Mouse (Mus musculus) right cerebral cortex, postnatal 36 days (tissue): ENCODE measurements around the gene Sugp1.
"Not testable (repeated sequence)": the region's sequence is repeated elsewhere in the genome, so short reads cannot be mapped to it uniquely, and the experiment has no call there.

Experiments
- DNase-seq, 2 experiments: peaks; one replicate each; pipeline ENCODE4 v3.0.0; 2022; ENCODE audit warnings: low spot score in 2 of 2, mixed read lengths in 1 of 2

Gene Sugp1

GRCm38 (mm10) chr8:70042583-70043455 lies at the start of gene Sugp1, which contains the start of gene Mau2:
Gene Sugp1 (plus strand): TSS chr8:70042813.
Gene Mau2 (minus strand): TSS chr8:70042734.
- DNase-seq, result peak; percentile 89

DNA sequence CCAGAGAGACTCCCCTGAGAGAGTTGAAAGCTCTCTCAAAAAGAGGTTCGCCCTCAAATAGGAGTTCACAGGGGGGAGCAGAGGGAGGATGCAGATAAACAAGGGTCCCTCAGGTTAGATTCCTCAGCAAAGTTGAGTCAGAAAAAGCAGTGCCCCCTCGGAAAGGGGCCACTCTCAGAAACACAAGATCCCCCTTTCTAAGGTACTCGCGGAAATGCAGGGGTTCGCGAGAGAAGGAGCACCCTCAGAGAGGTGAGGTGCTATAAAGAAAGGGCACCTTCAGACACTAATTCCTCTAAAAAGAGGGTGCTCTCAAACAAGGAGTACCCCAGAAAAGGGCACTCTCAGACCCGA lies 47.2 kb upstream of the Sugp1 start:
- DNase-seq, result no peak

DNA sequence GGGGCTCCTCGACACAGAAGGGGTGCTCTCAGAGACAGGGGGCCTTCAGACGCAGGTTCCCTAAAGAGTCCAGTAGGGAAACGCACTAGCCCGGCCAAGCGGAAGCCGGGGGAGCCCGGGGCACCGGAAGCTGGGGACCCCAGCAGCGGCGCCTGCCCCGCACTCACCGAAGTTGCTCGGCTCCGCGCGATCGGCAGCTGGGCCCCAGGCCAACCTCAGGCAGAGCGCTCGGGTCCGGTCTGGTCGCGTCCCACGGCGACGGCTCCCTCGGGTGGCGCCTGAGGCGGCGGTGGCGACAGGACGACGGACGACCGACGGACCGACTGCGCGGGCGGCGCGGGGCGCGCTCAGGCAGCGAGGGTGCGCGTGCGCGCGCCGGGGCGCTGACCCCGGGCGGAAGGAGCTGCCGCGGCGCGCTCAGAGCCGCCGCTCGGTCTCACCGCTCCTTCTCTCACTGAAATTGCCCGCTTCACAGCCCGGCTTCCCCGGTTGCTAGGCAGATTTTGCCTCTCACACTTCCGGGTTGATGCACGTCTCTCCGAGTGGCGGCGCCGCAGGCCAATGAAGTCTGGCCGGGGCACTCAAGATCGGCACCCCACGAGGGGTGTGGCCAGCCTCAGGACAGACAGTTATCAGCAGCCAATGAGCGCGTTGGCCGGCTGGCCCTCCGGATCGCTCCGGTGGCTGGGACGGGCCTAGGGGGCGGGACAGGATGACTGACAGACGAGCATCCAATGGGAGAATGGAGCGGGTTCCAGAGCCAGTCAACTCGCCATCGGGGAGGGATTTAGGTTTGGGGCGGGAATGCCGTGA lies 46.6 kb upstream of the Sugp1 start, which contains the start of gene Gatad2a:
Gatad2a (minus strand) TSS at position 609 of the 813 bp plus-strand sequence.
- peak; percentile 100 for DNase-seq

DNA sequence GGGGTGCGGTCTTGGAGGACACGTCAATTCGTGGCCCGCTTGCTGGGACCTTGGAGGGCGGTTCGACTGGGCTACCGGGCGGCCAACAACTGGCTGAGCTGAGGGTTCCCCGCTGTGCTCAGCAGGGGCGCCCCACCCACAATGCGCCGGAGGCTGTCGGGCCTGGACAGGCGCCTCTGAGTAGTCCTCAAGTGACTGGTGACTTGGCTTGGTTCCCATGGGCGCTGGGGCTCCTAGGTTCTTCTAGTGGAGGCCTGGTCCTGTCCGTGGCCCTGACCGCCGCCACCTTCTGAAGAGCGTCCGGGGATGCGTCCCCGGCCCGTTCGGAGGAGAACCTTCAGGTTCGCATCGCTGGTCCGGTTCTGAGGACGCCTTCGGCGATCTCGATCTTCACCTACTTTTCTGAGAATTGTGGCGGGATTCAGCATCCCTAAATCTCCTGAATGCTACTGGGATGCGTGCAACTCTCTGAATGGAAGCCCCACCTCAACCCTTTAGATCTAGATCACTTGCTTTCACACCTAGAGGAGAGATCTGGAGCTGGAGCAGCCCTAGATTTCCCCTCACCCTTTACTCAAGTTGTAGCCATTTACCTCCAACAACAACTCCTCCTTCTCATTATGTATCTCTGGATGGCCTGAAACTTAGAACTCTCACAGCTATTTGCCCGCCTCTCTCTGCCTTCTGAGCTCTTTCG lies 45.9 kb upstream of the Sugp1 start:
- no peak for DNase-seq

DNA sequence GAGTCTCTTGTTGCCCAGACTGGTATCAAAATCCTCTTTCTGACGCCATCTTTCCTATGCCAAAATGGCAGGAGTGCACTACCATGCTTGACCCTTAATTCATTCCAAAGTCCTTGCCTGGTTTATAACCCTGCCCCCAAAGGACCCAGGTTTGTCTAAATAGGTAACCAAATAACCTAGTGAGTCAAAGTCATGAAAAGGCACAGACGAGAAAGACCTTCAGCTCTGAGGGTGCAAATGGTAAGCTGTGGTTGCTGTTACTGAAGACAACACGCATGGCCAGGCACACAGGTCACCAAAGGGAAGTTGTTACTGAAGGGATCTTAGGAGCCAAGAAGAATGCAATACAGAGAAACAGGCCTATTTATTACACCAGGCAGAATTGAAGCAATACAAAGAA lies 43.9 kb upstream of the Sugp1 start:
- no peak for DNase-seq

- no peak for DNase-seq
Measured at GRCm38 (mm10) chr8:69999236-69999635, 43.4 kb upstream of the Sugp1 start.

DNA sequence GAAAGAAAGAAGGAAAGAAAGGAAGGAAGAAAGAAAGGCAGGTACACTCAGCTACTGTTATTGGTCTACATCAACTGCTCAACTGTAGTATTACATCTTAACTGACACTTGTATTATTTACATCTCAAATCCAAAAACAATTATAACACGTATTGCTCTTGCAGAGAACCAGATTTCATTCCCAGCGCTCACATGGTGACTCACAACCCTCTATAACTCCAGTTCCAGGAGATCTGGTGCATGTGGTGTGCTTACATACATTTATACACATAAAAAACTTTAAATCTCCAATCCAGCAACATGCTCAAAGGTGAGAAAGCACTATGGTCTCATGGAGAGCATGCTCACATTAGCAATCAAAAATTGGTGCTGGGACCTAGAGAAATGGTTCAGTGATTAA lies 42.4 kb upstream of the Sugp1 start:
- no peak for DNase-seq

DNA sequence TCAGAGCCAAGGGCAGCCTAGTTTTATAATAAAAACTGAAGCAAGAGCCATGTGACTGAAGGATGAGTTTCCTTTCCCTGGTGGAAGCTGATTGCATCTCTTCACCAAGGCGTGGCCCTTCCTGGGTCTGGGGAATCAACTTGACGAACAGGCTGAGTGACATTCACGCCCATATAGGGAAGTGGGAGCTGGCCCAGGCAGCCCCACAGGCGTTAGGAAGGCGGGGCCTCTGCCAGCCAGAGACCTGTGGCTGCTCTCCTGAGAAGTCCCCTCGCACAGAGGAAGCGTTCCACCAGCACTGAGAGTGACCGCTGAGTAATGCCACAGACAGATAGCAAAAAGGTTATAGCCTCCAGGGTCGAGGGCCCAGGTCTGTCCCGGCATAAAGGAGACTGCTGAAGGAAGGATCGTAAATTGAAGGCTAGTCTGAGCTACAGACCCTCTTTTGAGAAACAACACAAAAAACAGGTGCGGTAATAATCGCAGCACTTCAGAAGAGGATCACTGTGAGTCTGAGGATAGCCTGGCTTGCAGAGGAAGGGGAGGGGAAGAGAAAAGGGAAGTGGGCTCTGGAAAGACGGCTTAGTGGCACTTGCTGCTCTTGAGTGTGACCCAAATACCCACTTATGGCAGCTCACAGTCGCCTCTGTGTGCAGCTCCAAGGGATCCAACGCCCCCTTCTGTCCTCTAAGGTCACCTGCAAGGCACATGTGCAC lies 41.3 kb upstream of the Sugp1 start:
- no peak for DNase-seq

DNA sequence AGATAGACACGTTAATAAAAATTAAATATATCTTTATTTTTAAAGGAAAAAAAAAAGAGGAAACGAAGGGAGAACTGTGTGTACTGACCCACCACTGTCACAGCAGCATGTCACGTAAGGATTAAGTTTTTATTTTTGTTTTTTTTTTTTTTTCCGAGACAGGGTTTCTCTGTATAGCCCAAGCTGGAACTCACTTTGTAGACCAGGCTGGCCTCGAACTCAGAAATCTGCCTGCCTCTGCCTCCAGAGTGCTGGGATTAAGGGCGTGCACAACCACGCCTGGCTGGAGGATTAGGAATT lies 40.8 kb upstream of the Sugp1 start:
- not testable (repeated sequence) for DNase-seq

- DNase-seq, result no peak
Measured at GRCm38 (mm10) chr8:70003204-70003657, 39.4 kb upstream of the Sugp1 start.

GRCm38 (mm10) chr8:70004345-70004744 lies 38.3 kb upstream of the Sugp1 start:
- DNase-seq, result no peak

GRCm38 (mm10) chr8:70005178-70005577 lies 37.4 kb upstream of the Sugp1 start:
- DNase-seq, result no peak

GRCm38 (mm10) chr8:70010796-70011195 lies 31.8 kb upstream of the Sugp1 start:
- DNase-seq, result not testable (repeated sequence)

DNA sequence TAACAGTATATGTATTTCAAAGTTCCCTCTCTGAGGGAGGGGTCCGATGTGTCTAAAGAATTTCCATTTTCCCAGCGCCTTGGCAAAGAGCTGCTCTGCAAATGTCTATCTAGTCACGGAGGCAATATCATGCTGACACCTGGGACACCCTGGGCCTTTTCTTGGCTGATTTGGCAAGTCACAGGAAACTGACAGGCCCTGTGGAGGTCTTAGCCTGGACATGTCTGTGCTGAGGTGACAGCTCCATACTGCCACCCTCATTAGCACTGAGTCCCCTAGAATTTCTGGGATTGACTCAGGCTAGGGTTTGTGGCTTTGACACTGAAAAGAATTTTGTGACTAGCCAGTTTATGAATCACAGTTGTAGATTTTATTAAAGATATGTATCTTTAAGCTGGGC lies 30.3 kb upstream of the Sugp1 start:
- DNase-seq, result no peak

DNA sequence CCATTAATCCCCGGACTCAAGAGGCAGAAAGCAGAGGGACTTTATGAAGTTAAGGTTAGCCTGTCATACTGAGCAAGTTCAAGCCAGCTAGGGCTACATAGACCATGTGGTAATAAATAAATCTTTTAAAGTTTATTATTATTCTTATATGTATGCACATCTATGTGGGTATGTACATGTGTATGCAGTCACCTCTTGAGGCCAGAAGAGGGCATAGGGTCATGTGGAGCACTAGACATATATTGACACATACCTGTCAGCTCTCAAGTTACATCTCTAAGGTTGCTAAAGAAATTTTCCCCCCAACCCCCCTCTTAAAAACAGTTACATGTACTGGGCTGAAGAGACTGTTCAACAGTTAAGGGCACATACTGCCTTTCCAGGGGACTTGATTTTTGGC lies 29.9 kb upstream of the Sugp1 start:
- no peak for DNase-seq

DNA sequence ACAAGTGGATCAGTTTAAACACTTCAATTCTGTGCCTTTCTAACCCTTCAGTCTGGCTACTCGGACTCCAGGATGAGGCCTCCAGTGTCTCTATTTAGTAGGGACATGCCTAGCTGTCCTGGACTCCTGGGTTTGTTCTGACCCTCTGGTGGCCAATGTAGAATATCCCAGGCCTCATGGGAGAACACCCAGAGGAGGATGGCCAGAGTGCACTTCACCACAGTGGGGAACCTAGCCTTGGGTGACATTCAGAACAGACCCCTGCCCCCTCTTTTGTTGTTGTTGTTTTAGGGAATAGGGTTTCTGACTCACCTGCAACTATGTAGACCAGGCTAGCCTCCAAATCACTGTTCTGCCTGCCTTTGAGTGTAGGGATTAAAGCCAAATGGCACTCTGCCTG lies 27.6 kb upstream of the Sugp1 start:
- DNase-seq, result no peak

DNA sequence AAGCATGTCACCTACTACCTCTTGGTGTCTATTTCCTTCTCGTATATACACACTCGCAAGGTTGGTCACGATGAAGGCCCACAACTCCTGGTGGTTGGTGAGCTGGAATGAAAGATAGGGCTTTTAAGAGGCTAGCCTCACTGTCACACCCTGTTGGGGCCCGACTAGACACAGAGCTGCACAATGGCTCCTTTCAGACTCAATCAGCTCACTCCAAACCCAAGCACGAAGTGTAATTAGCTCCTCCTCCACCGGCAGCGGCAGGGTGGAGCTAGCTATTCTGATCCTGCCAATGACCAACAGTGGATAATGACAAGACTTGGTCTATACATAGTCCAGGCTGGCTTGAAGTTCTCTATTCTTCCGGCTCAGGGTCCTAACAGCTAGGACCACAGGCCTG lies 19.0 kb upstream of the Sugp1 start:
- DNase-seq, result no peak

DNA sequence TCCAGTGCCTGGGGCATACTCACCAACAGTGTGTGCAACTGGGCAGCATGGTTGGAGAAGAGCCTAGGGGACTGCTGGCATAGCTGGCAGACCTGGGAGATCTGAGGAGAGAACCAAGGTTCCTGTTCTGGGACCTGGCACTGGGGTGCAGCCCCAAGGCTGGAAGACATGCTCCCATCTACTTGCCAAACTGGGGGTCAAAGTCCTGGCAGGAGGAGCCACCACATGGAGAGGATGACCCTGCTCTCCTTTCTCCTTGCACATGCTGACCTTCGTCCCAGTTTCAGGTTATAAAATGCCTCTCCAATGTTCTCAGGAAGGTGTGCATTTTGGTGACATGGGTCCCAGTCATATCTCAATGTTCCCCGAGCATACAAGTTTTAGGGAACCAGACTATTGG lies 16.5 kb upstream of the Sugp1 start:
- no peak for DNase-seq

DNA sequence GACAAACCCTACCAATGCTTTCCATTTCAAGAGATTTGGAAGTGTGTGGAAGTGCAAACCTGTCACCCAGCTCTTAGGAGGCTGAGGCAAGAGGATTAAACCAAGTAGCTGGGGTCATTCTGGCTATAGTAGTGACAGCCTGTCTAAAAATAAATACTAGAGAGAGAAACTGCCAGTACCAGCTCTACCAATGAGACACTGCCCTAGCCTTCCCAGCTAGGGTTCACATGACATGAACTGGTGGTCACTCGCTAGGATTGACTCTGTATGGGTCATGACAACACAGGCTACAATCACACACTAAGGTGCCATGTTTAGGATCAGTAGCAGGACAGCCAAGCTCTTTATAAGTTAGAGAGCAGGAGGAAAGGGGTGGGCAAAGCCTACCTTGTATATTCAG lies 12.4 kb upstream of the Sugp1 start:
- no peak for DNase-seq

GRCm38 (mm10) chr8:70037994-70038393 lies 4.6 kb upstream of the Sugp1 start:
- DNase-seq, result no peak

DNA sequence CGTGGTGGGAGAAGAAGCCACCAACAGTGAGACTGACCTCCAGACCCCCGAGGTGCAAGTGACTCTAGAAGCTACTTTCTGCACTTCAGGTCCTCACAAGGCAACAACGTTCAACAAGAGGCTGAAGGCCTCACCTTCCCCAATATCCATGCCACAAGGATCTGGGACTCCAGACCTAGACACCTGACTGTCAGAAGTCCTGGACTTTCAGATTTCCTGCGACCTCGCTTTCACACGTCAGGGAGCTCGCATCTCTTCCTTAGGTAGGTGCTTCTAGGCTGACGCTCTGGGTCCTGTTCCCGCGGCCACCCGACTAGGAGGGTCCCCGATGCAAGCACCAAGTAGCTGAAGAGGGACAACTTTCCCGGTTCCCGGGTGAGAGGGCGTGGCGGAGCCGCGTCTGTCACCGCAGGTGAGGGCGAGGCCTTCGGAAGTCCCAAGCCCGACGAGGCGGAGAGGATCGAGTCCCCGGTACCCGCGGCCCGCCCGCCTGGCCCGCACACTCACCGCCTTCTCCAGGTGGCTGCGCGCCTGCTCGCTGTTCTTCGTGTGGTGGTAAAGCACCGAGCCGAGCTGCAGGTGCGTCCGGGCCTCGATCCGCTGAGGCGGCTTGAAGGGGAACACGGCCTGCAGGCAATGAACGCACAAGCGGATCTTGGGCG lies 597 bp upstream of the Sugp1 start:
- peak in 1 of 2 experiments; percentile 28 for DNase-seq
